Mouse (Mus musculus) neural tube, embryonic 11.5 days (tissue): ENCODE data around the gene Aff3. TPM values are rescaled to one million over a fixed set of nuclear protein-coding genes. Genes with fewer than 3 reads are reported as not detected.

Experiments
- ATAC-seq: fragments of 200-750 bp; cut with Nextera tagmentation; 2 replicates; pipeline ENCODE4 v1.8.0; 2017; ENCODE audit warnings: moderate number of reproducible peaks, mild to moderate bottlenecking, moderate TSS enrichment, moderate library complexity; ENCODE audit not compliant: insufficient read depth, low FRiP score, low TSS enrichment
- DNase-seq: peaks from one replicate; pipeline ENCODE4 v3.0.0-alpha.2; 2015; ENCODE audit warnings: low spot score
- H3K27ac ChIP-seq: fragments of 300-500 bp; sonication (generic); 2 replicates; pipeline ENCODE4 v1.5.1; 2014; ENCODE audit warnings: low read depth, mild to moderate bottlenecking, low read length
- H3K27me3 ChIP-seq: fragments of 300-500 bp; sonication (generic); 2 replicates; pipeline ENCODE4 v1.6.1; 2014; ENCODE audit warnings: mild to moderate bottlenecking, low read length, mixed read lengths; ENCODE audit not compliant: control insufficient read depth, insufficient read depth
- H3K36me3 ChIP-seq: fragments of 300-500 bp; sonication (generic); 2 replicates; pipeline ENCODE4 v1.6.1; 2014; ENCODE audit warnings: mild to moderate bottlenecking, low read length, moderate library complexity, mixed read lengths; ENCODE audit not compliant: control insufficient read depth, insufficient read depth
- H3K4me1 ChIP-seq: fragments of 300-500 bp; sonication (generic); 2 replicates; pipeline ENCODE4 v1.6.1; 2014; ENCODE audit warnings: low read length, mixed read lengths; ENCODE audit not compliant: control insufficient read depth, insufficient read depth
- H3K4me2 ChIP-seq: fragments of 300-500 bp; sonication (generic); 2 replicates; pipeline ENCODE4 v1.6.1; 2014; ENCODE audit warnings: low read depth, mild to moderate bottlenecking, moderate library complexity
- H3K4me3 ChIP-seq: fragments of 300-500 bp; sonication (generic); 2 replicates; pipeline ENCODE4 v1.5.1; 2014; ENCODE audit warnings: low read depth, low read length
- H3K9ac ChIP-seq: fragments of 300-500 bp; sonication (generic); 2 replicates; pipeline ENCODE4 v1.6.1; 2014; ENCODE audit warnings: mild to moderate bottlenecking, low read length
- H3K9me3 ChIP-seq: fragments of 300-500 bp; sonication (generic); 2 replicates; pipeline ENCODE4 v1.6.1; 2016; ENCODE audit warnings: low read length; ENCODE audit not compliant: control insufficient read depth
- WGBS: fragments of 180-500 bp; shearing (Covaris S2); extraction: QIAGEN DNeasy Blood & Tissue Kit; methylation state at CpG from one replicate; pipeline ENCODE4 v1.1.7; 2014; 5-methylcytosine and 5-hydroxymethylcytosine counted together
- polyA plus RNA-seq: library from polyadenylated mRNA; unstranded; fragments of >200 nt; fragmentation: Nextera tagmentation; extraction: Ambion mirVana; gene quantifications from 2 replicates; pipeline ENCODE4 v1.2.1, GENCODE M21; 2014

The Aff3 gene
- polyA plus RNA-seq, 1 experiment from 2014 or later, result 33.3 TPM

GRCm38 (mm10) chr1:38428708-38429683 is 235.8 kb downstream of the Aff3 start:
- DNase-seq (no peak), ATAC-seq (no peak)
- Histone ChIP-seq H3K4me3 (no peak overlapping the region), H3K9me3 (no peaks in the 10 kb centered on the region), H3K4me2 (no peak overlapping the region), H3K27me3 (no peaks in the 10 kb centered on the region), H3K27ac (no peak overlapping the region), H3K4me1 (0 out of 2 replicates have a peak, but pooled peaks cover 4% of the 10 kb centered on the region), H3K9ac (no peak overlapping the region), H3K36me3 (no peaks in the 10 kb centered on the region)
- 69% methylated on average over 13 of the region's 13 CpGs for WGBS

- WGBS, result 92% methylated on average over 6 of the region's 6 CpGs
- Histone ChIP-seq H3K4me1 (peaks cover 9% of the 10 kb centered on the region; the same call in 1 of the 2 replicates), H3K27me3 (no peaks in the 10 kb centered on the region), H3K9ac (no peak overlapping the region), H3K36me3 (no peaks in the 10 kb centered on the region), H3K9me3 (no peaks in the 10 kb centered on the region), H3K4me3 (no peak overlapping the region), H3K4me2 (no peak overlapping the region), H3K27ac (no peak overlapping the region)
- DNase-seq (no peak), ATAC-seq (no peak)
Observed at GRCm38 (mm10) chr1:38422921-38423320, 241.8 kb downstream of the Aff3 start.

GRCm38 (mm10) chr1:38419331-38419730 is 245.4 kb downstream of the Aff3 start:
- ATAC-seq (no peak), DNase-seq (no peak)
- H3K27me3 ChIP-seq, result no peaks in the 10 kb centered on the region
- no peaks in the 10 kb centered on the region for H3K9me3 ChIP-seq
- H3K4me3 ChIP-seq, result no peak overlapping the region
- H3K27ac ChIP-seq, result no peak overlapping the region
- peaks cover 7% of the 10 kb centered on the region; the same call in 1 of the 2 replicates for H3K4me1 ChIP-seq
- H3K36me3 ChIP-seq, result no peaks in the 10 kb centered on the region
- H3K4me2 ChIP-seq, result no peak overlapping the region
- 87% methylated on average over 4 of the region's 4 CpGs for WGBS
- H3K9ac ChIP-seq, result no peak overlapping the region

- Histone ChIP-seq H3K27ac (no peak overlapping the region), H3K36me3 (no peaks in the 10 kb centered on the region), H3K9me3 (no peaks in the 10 kb centered on the region), H3K9ac (no peak overlapping the region), H3K4me3 (no peak overlapping the region), H3K27me3 (no peaks in the 10 kb centered on the region), H3K4me2 (no peak overlapping the region), H3K4me1 (peaks cover 7% of the 10 kb centered on the region; the same call in 1 of the 2 replicates)
- no peak for ATAC-seq
- 72% methylated on average over 12 of the region's 12 CpGs for WGBS
- DNase-seq, result no peak
Observed at GRCm38 (mm10) chr1:38418181-38419032, 246.3 kb downstream of the Aff3 start.

GRCm38 (mm10) chr1:38417196-38417595 is 247.6 kb downstream of the Aff3 start:
- no peaks in the 10 kb centered on the region for H3K27me3 ChIP-seq
- H3K4me3 ChIP-seq, result no peak overlapping the region
- DNase-seq (no peak), ATAC-seq (peak; percentile 81; the same call in 1 of the 2 replicates)
- peak overlapping the region; percentile 11; the same call in 1 of the 2 replicates for H3K27ac ChIP-seq
- peaks cover 7% of the 10 kb centered on the region; the same call in 1 of the 2 replicates for H3K4me1 ChIP-seq
- no peaks in the 10 kb centered on the region for H3K9me3 ChIP-seq
- H3K9ac ChIP-seq, result no peak overlapping the region
- 57% methylated on average over 12 of the region's 12 CpGs for WGBS
- no peaks in the 10 kb centered on the region for H3K36me3 ChIP-seq
- H3K4me2 ChIP-seq, result no peak overlapping the region

GRCm38 (mm10) chr1:38415511-38415910 is 249.2 kb downstream of the Aff3 start:
- Histone ChIP-seq H3K4me2 (no peak overlapping the region), H3K9ac (no peak overlapping the region), H3K9me3 (no peaks in the 10 kb centered on the region), H3K27me3 (no peaks in the 10 kb centered on the region), H3K4me1 (peaks cover 12% of the 10 kb centered on the region; the same call in 1 of the 2 replicates), H3K27ac (no peak overlapping the region), H3K36me3 (no peaks in the 10 kb centered on the region), H3K4me3 (no peak overlapping the region)
- no peak for DNase-seq
- 93% methylated on average over 6 of the region's 6 CpGs for WGBS
- ATAC-seq, result no peak

- Histone ChIP-seq H3K4me1 (peaks cover 6% of the 10 kb centered on the region; the same call in 1 of the 2 replicates), H3K27ac (no peak overlapping the region), H3K4me3 (no peak overlapping the region), H3K4me2 (no peak overlapping the region), H3K27me3 (no peaks in the 10 kb centered on the region), H3K9ac (no peak overlapping the region), H3K9me3 (no peaks in the 10 kb centered on the region), H3K36me3 (no peaks in the 10 kb centered on the region)
- 71% methylated on average over 4 of the region's 4 CpGs for WGBS
- no peak for DNase-seq
- ATAC-seq, result no peak
Observed at GRCm38 (mm10) chr1:38411106-38411505, 253.6 kb downstream of the Aff3 start.

- Histone ChIP-seq H3K9me3 (no peaks in the 10 kb centered on the region), H3K27me3 (no peaks in the 10 kb centered on the region), H3K4me3 (no peak overlapping the region), H3K4me1 (peaks cover 6% of the 10 kb centered on the region; the same call in 1 of the 2 replicates), H3K9ac (no peak overlapping the region), H3K27ac (no peak overlapping the region), H3K4me2 (no peak overlapping the region), H3K36me3 (no peaks in the 10 kb centered on the region)
- 35% methylated on average over 4 of the region's 4 CpGs for WGBS
- no peak for ATAC-seq
- no peak for DNase-seq
Observed at GRCm38 (mm10) chr1:38410457-38410856, 254.3 kb downstream of the Aff3 start.
